Mouse (Mus musculus) bone marrow macrophage, adult 2 months (primary cell): ENCODE results near the gene Hmgcr.

ENCODE experiments used
- CTCF ChIP-seq: IDR thresholded peaks from 2 replicates; pipeline ENCODE4 v1.5.1; 2012; ENCODE audit warnings: low read depth, mild to moderate bottlenecking, low read length, moderate library complexity
- POLR2A ChIP-seq: IDR thresholded peaks from 2 replicates; pipeline ENCODE4 v1.6.1; 2012; ENCODE audit warnings: mild to moderate bottlenecking, low read depth, low read length, borderline replicate concordance

DNA sequence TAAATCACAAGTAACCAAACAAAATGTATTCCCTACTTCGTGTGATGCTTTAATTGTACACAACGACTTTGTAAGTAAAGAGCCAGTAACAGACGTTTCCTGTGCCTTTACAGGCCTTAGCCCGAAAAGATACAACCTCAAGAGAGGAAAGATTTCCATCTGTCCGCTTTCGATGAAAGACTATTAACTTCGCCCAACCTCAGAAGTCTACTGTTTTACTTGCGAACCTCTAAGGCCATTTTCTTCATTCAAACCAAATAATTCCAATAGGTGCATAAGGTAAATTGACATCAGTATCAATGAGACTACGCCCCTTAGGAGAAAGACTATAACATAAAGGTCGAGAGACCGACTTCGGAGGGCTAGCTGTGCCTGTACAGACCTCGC, 724 bp downstream of the Hmgcr start:
- no peak for TF ChIP-seq CTCF
- no peak for TF ChIP-seq POLR2A
